Mouse (Mus musculus) MEL (cell line): ENCODE results near the gene Ezh2. TPM values are rescaled to one million over a fixed set of nuclear protein-coding genes. Genes with fewer than 3 reads are reported as not detected.
A peak's percentile ranks its signal among the peaks of the same experiment; 100 is the strongest.
"Not testable (repeated sequence)": the region's sequence is repeated elsewhere in the genome, so short reads cannot be mapped to it uniquely, and the experiment has no call there.

Experiments used
- DNase-seq: peaks from one replicate; pipeline ENCODE4 v3.0.0; 2011; ENCODE audit warnings: low read depth, low spot score
- H3K27ac ChIP-seq: 2 replicates; pipeline ENCODE4 v1.5.1; 2012; ENCODE audit warnings: low read depth, mild to moderate bottlenecking, control low read depth, low read length, moderate library complexity; ENCODE audit not compliant: control insufficient read depth
- H3K27me3 ChIP-seq, 2 experiments: fragments of 150-350 bp in 1 of 2; sonication (generic) in 1 of 2; 2 replicates each; pipeline ENCODE4 v1.6.1; 2012; ENCODE audit warnings: low read length in 2 of 2, mild to moderate bottlenecking in 2 of 2, improper control_type of control experiment in 1 of 2, moderate library complexity in 1 of 2; ENCODE audit not compliant: insufficient read depth in 2 of 2, control insufficient read depth in 1 of 2
- H3K36me3 ChIP-seq, 2 experiments: 2 replicates each; pipeline ENCODE4 v1.6.1; 2012 to 2014; ENCODE audit warnings: low read length in 2 of 2, improper control_type of control experiment in 1 of 2, inconsistent platforms in 1 of 2, mild to moderate bottlenecking in 1 of 2; ENCODE audit not compliant: insufficient read depth in 2 of 2, control insufficient read depth in 1 of 2
- H3K4me1 ChIP-seq, 2 experiments: fragments of 150-350 bp in 1 of 2; sonication (generic) in 1 of 2; 2 replicates each; pipeline ENCODE4 v1.6.1; 2012; ENCODE audit warnings: low read length in 2 of 2, improper control_type of control experiment in 1 of 2, mild to moderate bottlenecking in 1 of 2; ENCODE audit not compliant: insufficient read depth in 2 of 2, control insufficient read depth in 1 of 2
- H3K4me3 ChIP-seq, 2 experiments: fragments of 150-350 bp in 1 of 2; sonication (generic) in 1 of 2; 2 replicates each; pipeline ENCODE4 v1.5.1; 2012; ENCODE audit warnings: low read depth in 2 of 2, low read length in 2 of 2, mild to moderate bottlenecking in 2 of 2, moderate library complexity in 2 of 2, control low read depth in 1 of 2, improper control_type of control experiment in 1 of 2; ENCODE audit not compliant: control insufficient read depth in 1 of 2, insufficient read depth in 1 of 2
- H3K79me2 ChIP-seq: 2 replicates; pipeline ENCODE4 v1.6.1; 2012; ENCODE audit warnings: mild to moderate bottlenecking, low read length, moderate library complexity; ENCODE audit not compliant: control insufficient read depth, poor library complexity, insufficient read depth
- H3K9ac ChIP-seq: 2 replicates; pipeline ENCODE4 v1.6.1; 2012; ENCODE audit warnings: low read depth, mild to moderate bottlenecking, control low read depth, low read length, moderate library complexity; ENCODE audit not compliant: control insufficient read depth, poor library complexity, severe bottlenecking
- H3K9me3 ChIP-seq: fragments of 150-350 bp; sonication (generic); replicated peaks from 2 replicates; pipeline ENCODE4 v1.6.1; 2012; ENCODE audit warnings: mild to moderate bottlenecking, low read length, improper control_type of control experiment, moderate library complexity; ENCODE audit not compliant: insufficient read depth
- CHD2 ChIP-seq: IDR thresholded peaks from 2 replicates; pipeline ENCODE4 v1.6.1; 2011; ENCODE audit warnings: low read length, improper control_type of control experiment
- CTCF ChIP-seq, 3 experiments: IDR thresholded peaks in 2 of 3; conservative IDR thresholded peaks in 1 of 3; 2 replicates each; pipeline ENCODE4 v1.5.1; 2011 to 2012; ENCODE audit warnings: low read length in 3 of 3, low read depth in 2 of 3, mild to moderate bottlenecking in 2 of 3, improper control_type of control experiment in 1 of 3, inconsistent platforms in 1 of 3, mixed read lengths in 1 of 3, moderate library complexity in 1 of 3; ENCODE audit not compliant: control insufficient read depth in 1 of 3, insufficient read depth in 1 of 3, poor library complexity in 1 of 3, severe bottlenecking in 1 of 3
- E2F4 ChIP-seq: IDR thresholded peaks from 2 replicates; pipeline ENCODE4 v1.6.1; 2011; ENCODE audit warnings: low read depth, low read length, improper control_type of control experiment, borderline replicate concordance
- ELF1 ChIP-seq: IDR thresholded peaks from 2 replicates; pipeline ENCODE4 v1.6.1; 2014; ENCODE audit warnings: low read depth, mild to moderate bottlenecking, inconsistent platforms, low read length, improper control_type of control experiment, moderate library complexity
- EP300 ChIP-seq, 2 experiments: IDR thresholded peaks; 2 replicates each; pipeline ENCODE4 v1.6.1; 2011; ENCODE audit warnings: improper control_type of control experiment in 2 of 2, low read length in 2 of 2, low read depth in 1 of 2, mild to moderate bottlenecking in 1 of 2
- ETS1 ChIP-seq: IDR thresholded peaks from 2 replicates; pipeline ENCODE4 v1.6.1; 2012; ENCODE audit warnings: low read depth, mild to moderate bottlenecking, inconsistent platforms, low read length, improper control_type of control experiment, moderate library complexity
- GABPA ChIP-seq: IDR thresholded peaks from 2 replicates; pipeline ENCODE4 v1.6.1; 2012; ENCODE audit warnings: low read depth, mild to moderate bottlenecking, inconsistent platforms, low read length, improper control_type of control experiment, moderate library complexity
- JUND ChIP-seq: IDR thresholded peaks from 2 replicates; pipeline ENCODE4 v1.6.1; 2011; ENCODE audit warnings: low read depth, mild to moderate bottlenecking, improper control_type of control experiment, low read length
- KAT2A ChIP-seq: conservative IDR thresholded peaks from 2 replicates; pipeline ENCODE4 v1.6.1; 2012; ENCODE audit warnings: low read depth, low read length, improper control_type of control experiment, inconsistent platforms
- MXI1 ChIP-seq: IDR thresholded peaks from 2 replicates; pipeline ENCODE4 v1.6.1; 2011; ENCODE audit warnings: mild to moderate bottlenecking, low read depth, low read length, improper control_type of control experiment
- MYB ChIP-seq: IDR thresholded peaks from 2 replicates; pipeline ENCODE4 v1.6.1; 2011; ENCODE audit warnings: mild to moderate bottlenecking, low read depth, low read length, improper control_type of control experiment
- NELFE ChIP-seq: IDR thresholded peaks from 2 replicates; pipeline ENCODE4 v1.6.1; 2011; ENCODE audit warnings: low read depth, low read length, improper control_type of control experiment
- POLR2AphosphoS2 ChIP-seq: IDR thresholded peaks from 2 replicates; pipeline ENCODE4 v1.6.1; 2011; ENCODE audit warnings: low read length, improper control_type of control experiment
- POLR2AphosphoS5 ChIP-seq: IDR thresholded peaks from 2 replicates; pipeline ENCODE4 v1.6.1; 2012; ENCODE audit warnings: low read depth, borderline replicate concordance, mild to moderate bottlenecking, inconsistent platforms, low read length, moderate library complexity, mixed read lengths
- SIN3A ChIP-seq: IDR thresholded peaks from 2 replicates; pipeline ENCODE4 v1.6.1; 2012; ENCODE audit warnings: low read length, improper control_type of control experiment, inconsistent platforms
- TBP ChIP-seq: IDR thresholded peaks from 2 replicates; pipeline ENCODE4 v1.8.0; 2011; ENCODE audit warnings: low read depth, low read length, improper control_type of control experiment
- TCF12 ChIP-seq: IDR thresholded peaks from 2 replicates; pipeline ENCODE4 v1.6.1; 2014; ENCODE audit warnings: low read depth, mild to moderate bottlenecking, inconsistent platforms, low read length, improper control_type of control experiment, moderate library complexity
- UBTF ChIP-seq: IDR thresholded peaks from 2 replicates; pipeline ENCODE4 v1.6.1; 2012; ENCODE audit warnings: low read depth, mild to moderate bottlenecking, inconsistent platforms, low read length, improper control_type of control experiment, moderate library complexity, borderline replicate concordance; ENCODE audit not compliant: insufficient read depth
- USF1 ChIP-seq: IDR thresholded peaks from 2 replicates; pipeline ENCODE4 v1.6.1; 2014; ENCODE audit warnings: low read depth, mild to moderate bottlenecking, inconsistent platforms, low read length, improper control_type of control experiment, moderate library complexity
- ZC3H11A ChIP-seq: IDR thresholded peaks from 2 replicates; pipeline ENCODE4 v1.6.1; 2012; ENCODE audit warnings: low read depth, mild to moderate bottlenecking, inconsistent platforms, low read length, improper control_type of control experiment
- ZNF384 ChIP-seq: IDR thresholded peaks from 2 replicates; pipeline ENCODE4 v1.6.1; 2012; ENCODE audit warnings: low read depth, mild to moderate bottlenecking, inconsistent platforms, low read length, improper control_type of control experiment
- polyA plus RNA-seq, 2 experiments: library from polyadenylated mRNA; stranded (reverse) in 1 of 2; unstranded in 1 of 2; fragments of >175 nt in 1 of 2; fragments of >200 nt in 1 of 2; gene quantifications; 2 replicates each; pipeline versions ENCODE4 v1.2.1 to v1.2.4; 2012; ENCODE audit warnings: low replicate concordance in 2 of 2, low read depth in 1 of 2; ENCODE audit not compliant: insufficient read length in 2 of 2, insufficient read depth in 1 of 2, missing spikeins in 1 of 2
- total RNA-seq: library from RNA; depleted of rRNA; stranded (reverse); fragments of 300-350 nt; gene quantifications from 2 replicates; pipeline ENCODE4 v1.2.3, GENCODE M21; 2012

The Ezh2 gene
- total and polyA plus RNA-seq, 3 experiments = 30.9 to 1,353 (median 82.6) TPM

DNA sequence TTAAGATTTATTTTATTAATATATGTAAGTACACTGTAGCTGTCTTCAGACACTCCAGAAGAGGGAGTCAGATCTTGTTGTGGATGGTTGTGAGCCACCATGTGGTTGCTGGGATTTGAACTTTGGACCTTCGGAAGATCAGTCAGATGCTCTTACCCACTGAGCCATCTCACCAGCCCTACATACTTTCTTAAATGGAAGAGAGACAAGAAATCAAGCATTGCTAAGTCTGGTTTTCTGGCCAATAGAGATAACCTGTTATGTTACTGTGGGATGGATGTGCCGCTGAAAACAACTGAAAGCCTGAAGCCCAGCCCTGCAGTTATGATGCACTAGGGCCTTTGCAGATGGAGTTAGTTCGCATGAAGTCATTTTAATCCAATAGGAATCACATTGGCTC lies 31.8 kb upstream of the Ezh2 start:
- not testable (repeated sequence) for H3K27ac ChIP-seq, H3K79me2 ChIP-seq, H3K9me3 ChIP-seq, H3K36me3 ChIP-seq, H3K9ac ChIP-seq, H3K4me1 ChIP-seq, H3K27me3 ChIP-seq, H3K4me3 ChIP-seq
- peak; percentile 28 for DNase-seq
- TF ChIP-seq TBP = peak; percentile 95

DNA sequence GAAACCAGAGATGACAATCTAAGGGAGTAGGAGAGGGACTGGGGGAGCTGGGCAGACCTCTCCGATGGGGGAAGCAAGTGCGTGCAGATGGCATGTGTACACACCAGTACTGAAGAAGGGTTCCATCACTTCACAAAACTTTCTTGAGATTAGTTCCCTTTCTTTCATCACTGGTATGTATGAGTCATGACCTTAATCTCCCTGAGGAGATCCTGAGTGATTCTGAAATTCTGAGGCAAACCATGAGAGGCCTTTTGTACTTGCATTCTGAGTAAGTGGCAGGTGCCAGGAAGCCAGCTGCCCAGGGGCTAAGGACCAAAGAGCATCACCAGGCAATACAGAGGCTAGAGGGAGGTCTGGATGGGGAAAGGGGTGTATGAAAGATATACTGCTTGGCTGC lies 25.9 kb upstream of the Ezh2 start:
- peak; percentile 44 for DNase-seq
- Histone ChIP-seq H3K27ac (no peak overlapping the region), H3K4me3 (no peak overlapping the region), H3K4me1 (peaks cover 0 to 6% of the 10 kb centered on the region in 2 experiments; a peak in 1 of 4 replicates), H3K79me2 (no peaks in the 10 kb centered on the region), H3K9me3 (no peaks in the 10 kb centered on the region), H3K9ac (no peak overlapping the region), H3K36me3 (peaks cover 0 to 8% of the 10 kb centered on the region in 2 experiments; a peak in 2 of 4 replicates), H3K27me3 (no peaks in the 10 kb centered on the region)
- TF ChIP-seq E2F4 = no peak
- TF ChIP-seq ZC3H11A = 0 out of 2 replicates have a peak, but pooled peaks have one; percentile 2
- TF ChIP-seq CTCF (IDR thresholded peaks at IDR 0.05 in 2 of 3, conservative IDR thresholded peaks at IDR 0.05 in 1 of 3; ENCODE audit: control insufficient read depth in 1 of 3, insufficient read depth in 1 of 3, low read depth in 2 of 3, low read length in 3 of 3, poor library complexity in 1 of 3, severe bottlenecking in 1 of 3) = no peak
- no peak for TF ChIP-seq POLR2AphosphoS5
- no peak for TF ChIP-seq KAT2A
- TF ChIP-seq EP300 (IDR thresholded peaks at IDR 0.05; ENCODE audit: low read depth in 1 of 2, low read length in 2 of 2) = peak in 1 of 2 experiments; percentile 44; a peak in 1 of 4 replicates

DNA sequence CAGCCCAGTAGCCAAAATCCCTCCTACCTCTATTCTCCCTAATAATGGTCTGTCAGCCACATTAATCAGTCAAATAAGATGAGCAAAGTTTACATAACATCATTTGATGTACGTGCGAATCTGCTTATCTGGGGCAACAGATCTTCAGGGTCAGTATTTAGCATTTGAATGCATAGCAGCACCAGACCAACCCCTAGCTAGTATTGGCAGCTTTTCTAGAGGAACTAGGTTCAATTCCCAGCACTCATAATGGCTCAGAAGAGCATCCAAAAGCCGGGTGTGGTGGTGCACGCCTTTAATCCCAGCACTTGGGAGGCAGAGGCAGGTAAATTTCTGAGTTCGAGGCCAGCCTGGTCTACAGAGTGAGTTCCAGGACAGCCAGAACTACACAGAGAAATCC lies 13.2 kb upstream of the Ezh2 start:
- not testable (repeated sequence) for H3K79me2 ChIP-seq

DNA sequence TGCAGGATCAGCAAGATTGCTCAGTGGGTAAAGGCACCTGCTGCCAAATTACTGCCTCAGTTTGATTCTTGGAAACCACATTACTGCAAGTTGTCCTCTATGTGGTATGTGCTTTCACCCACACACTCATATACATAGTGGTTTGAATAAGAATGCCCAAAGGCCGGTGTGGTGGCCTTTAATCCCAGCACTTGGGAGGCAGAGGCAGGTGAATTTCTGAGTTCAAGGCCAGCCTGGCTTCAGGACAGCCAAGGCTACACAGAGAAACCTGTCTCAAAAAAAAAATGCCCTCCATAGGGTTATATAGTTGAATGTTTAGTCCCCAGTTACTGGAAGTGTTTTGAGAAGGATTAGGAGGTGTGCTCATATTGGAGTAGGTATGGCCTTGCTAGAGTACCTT lies 6.8 kb upstream of the Ezh2 start:
- Histone ChIP-seq H3K79me2 (no peaks in the 10 kb centered on the region), H3K27ac (no peak overlapping the region), H3K9ac (no peak overlapping the region), H3K27me3 (no peaks in the 10 kb centered on the region), H3K4me3 (no peak overlapping the region), H3K36me3 (peaks cover 0 to 4% of the 10 kb centered on the region in 2 experiments; a peak in 2 of 4 replicates), H3K4me1 (no peaks in the 10 kb centered on the region; a peak in 1 of 4 replicates), H3K9me3 (no peaks in the 10 kb centered on the region)
- no peak for DNase-seq
- TF ChIP-seq MYB (no peak), POLR2AphosphoS2 (no peak), ZNF384 (no peak), USF1 (no peak), CHD2 (no peak), UBTF (no peak), ELF1 (no peak), POLR2AphosphoS5 (no peak), MXI1 (no peak), JUND (no peak), ETS1 (no peak), KAT2A (no peak), GABPA (no peak), SIN3A (no peak), TCF12 (no peak), NELFE (no peak)

More for the DNA sequence above, 13.2 kb upstream of the Ezh2 start:
- H3K4me3 ChIP-seq, H3K27ac ChIP-seq, H3K9me3 ChIP-seq, H3K9ac ChIP-seq, H3K4me1 ChIP-seq, H3K36me3 ChIP-seq, H3K27me3 ChIP-seq, DNase-seq: not testable (repeated sequence)
